Mouse (Mus musculus) embryonic fibroblast, embryonic 13.5 days (primary cell): ENCODE measurements at regions not wholly inside any gene's neighbourhood (a gene's known extent, or its start where the extent isn't known, plus 50 kb on each side); places are given as distances from the start of the nearest gene placed in this dataset.

Experiments
- CTCF ChIP-seq: IDR thresholded peaks from 2 replicates; pipeline ENCODE4 v1.5.1; 2011; ENCODE audit warnings: mild to moderate bottlenecking, control low read depth, low read length, moderate library complexity, borderline replicate concordance; ENCODE audit not compliant: insufficient read depth
- POLR2A ChIP-seq: IDR thresholded peaks from 2 replicates; pipeline ENCODE4 v1.6.1; 2011; ENCODE audit warnings: low read depth, mild to moderate bottlenecking, control low read depth, low read length, moderate library complexity

DNA sequence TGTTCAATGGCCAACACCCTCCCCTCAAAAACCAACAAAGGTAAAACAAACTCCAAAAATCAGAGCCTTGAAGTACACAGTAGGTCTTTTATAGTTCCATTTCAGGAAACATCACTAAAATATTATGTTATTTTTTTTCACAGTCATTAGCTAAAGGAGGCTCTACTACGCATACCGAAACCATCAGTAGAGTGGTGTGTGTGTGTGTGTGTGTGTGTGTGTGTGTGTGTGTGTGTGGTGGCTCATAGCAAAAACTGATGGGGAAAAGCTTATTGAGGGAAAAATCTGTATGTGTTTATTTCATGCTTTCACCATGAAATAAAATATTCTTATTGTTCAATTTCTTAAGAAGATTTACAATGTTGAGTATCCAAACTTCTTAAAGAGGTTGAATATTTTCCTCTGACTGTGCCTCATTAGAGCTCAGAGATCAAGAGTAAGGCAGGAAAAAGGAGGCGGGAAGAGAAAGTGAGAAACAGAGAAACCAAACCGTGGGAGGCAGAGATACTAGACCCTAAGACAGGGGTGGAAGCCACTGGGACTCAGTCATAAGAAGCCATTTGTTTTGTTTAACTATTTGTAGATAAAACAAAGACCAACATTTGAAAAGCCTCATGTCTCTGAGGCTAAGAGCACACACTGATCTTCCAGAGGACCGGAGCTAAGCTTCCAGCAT lies 159.6 kb downstream of the Icos start:
- TF ChIP-seq CTCF (no peak), POLR2A (no peak)
